Mouse (Mus musculus) mouse embryonic stem cell (cell line): ENCODE results near the gene Mrgpre.

Experiments used
- in situ Hi-C, 2 experiments: fragments of 300-500 bp; cut with MboI; formaldehyde crosslinking; loops; 1 replicate in 1 of 2; 3 replicates in 1 of 2; pipeline ENCODE4 v1.14.3; 2019 to 2020; ENCODE audit warnings: low sequenced_read_pairs in 2 of 2, low pct_unique_long_range_greater_than_20kb in 1 of 2, mixed read lengths in 1 of 2; ENCODE audit not compliant: unreplicated experiment in 1 of 2

Gene Mrgpre

GRCm38 (mm10) chr7:143792336-143792985, 8.2 kb upstream of the Mrgpre start:
- in situ Hi-C loops = no loop called here

- in situ Hi-C loops = no loop called here
Measured at GRCm38 (mm10) chr7:143783378-143783995, 813 bp downstream of the Mrgpre start.

GRCm38 (mm10) chr7:143777375-143777774, 6.9 kb downstream of the Mrgpre start:
- in situ Hi-C loops = no loop called here

- in situ Hi-C loops = no loop called here
Measured at GRCm38 (mm10) chr7:143776137-143776536, 8.2 kb downstream of the Mrgpre start.

- in situ Hi-C loops = loop anchor here (10.0 to 25.0 kb wide), 2 partner anchors 155 to 607 kb away; no protein-coding TSS in a partner anchor
Measured at GRCm38 (mm10) chr7:143769461-143769860, 14.8 kb downstream of the Mrgpre start.

- in situ Hi-C loops = loop anchor here (10.0 to 25.0 kb wide), 2 partner anchors 153 to 606 kb away; no protein-coding TSS in a partner anchor
Measured at GRCm38 (mm10) chr7:143768267-143768666, 16.0 kb downstream of the Mrgpre start.

GRCm38 (mm10) chr7:143766893-143767292, 17.4 kb downstream of the Mrgpre start, which contains the start of gene Mrgprg:
Gene Mrgprg, minus strand, starts transcription at chr7:143766993.
- in situ Hi-C loops = loop anchor here (10.0 to 25.0 kb wide), 2 partner anchors 152 to 605 kb away; no protein-coding TSS in a partner anchor

GRCm38 (mm10) chr7:143764876-143765530, 19.3 kb downstream of the Mrgpre start:
- in situ Hi-C loops = loop anchor here (5.0 to 25.0 kb wide), 3 partner anchors 58 to 603 kb away; no protein-coding TSS in a partner anchor

- in situ Hi-C loops = loop anchor here (5.0 to 25.0 kb wide), 3 partner anchors 56 to 601 kb away; no protein-coding TSS in a partner anchor
Measured at GRCm38 (mm10) chr7:143763794-143764193, 20.5 kb downstream of the Mrgpre start.

GRCm38 (mm10) chr7:143758956-143759355, 25.3 kb downstream of the Mrgpre start:
- in situ Hi-C loops = loop anchor here in 1 of 2 experiments (25.0 kb wide), 1 partner anchor 597 kb away; no protein-coding TSS in a partner anchor

- in situ Hi-C loops = loop anchor here in 1 of 2 experiments (25.0 kb wide), 1 partner anchor 595 kb away; no protein-coding TSS in a partner anchor
Measured at GRCm38 (mm10) chr7:143757696-143758095, 26.6 kb downstream of the Mrgpre start.

GRCm38 (mm10) chr7:143757027-143757390, 27.3 kb downstream of the Mrgpre start:
- in situ Hi-C loops = loop anchor here in 1 of 2 experiments (25.0 kb wide), 1 partner anchor 595 kb away; no protein-coding TSS in a partner anchor

- in situ Hi-C loops = loop anchor here in 1 of 2 experiments (25.0 kb wide), 1 partner anchor 594 kb away; no protein-coding TSS in a partner anchor
Measured at GRCm38 (mm10) chr7:143756125-143757026, 27.9 kb downstream of the Mrgpre start, which contains the start of gene Osbpl5. Gene Osbpl5, minus strand, starts transcription at chr7:143756985.

GRCm38 (mm10) chr7:143755357-143756124, 28.8 kb downstream of the Mrgpre start:
- in situ Hi-C loops = loop anchor here in 1 of 2 experiments (25.0 kb wide), 1 partner anchor 593 kb away; no protein-coding TSS in a partner anchor

- in situ Hi-C loops = loop anchor here (5.0 to 25.0 kb wide), 2 partner anchors 47 to 592 kb away; no protein-coding TSS in a partner anchor
Measured at GRCm38 (mm10) chr7:143753990-143754715, 30.1 kb downstream of the Mrgpre start.

- in situ Hi-C loops = loop anchor here (5.0 to 25.0 kb wide), 2 partner anchors 45 to 590 kb away; no protein-coding TSS in a partner anchor
Measured at GRCm38 (mm10) chr7:143752606-143753005, 31.7 kb downstream of the Mrgpre start.
